Mouse (Mus musculus) lung, postnatal 0 days (tissue): Measurements from ENCODE around the gene Msx1. TPM values are rescaled to one million over a fixed set of nuclear protein-coding genes. Genes with fewer than 3 reads are reported as not detected.

Experiments used
- ATAC-seq: fragments of 200-750 bp; cut with Nextera tagmentation; 2 replicates; pipeline ENCODE4 v1.8.0; 2017; ENCODE audit warnings: moderate library complexity
- DNase-seq: peaks from one replicate; pipeline ENCODE4 v3.0.0-alpha.2; 2016; ENCODE audit warnings: low spot score
- H3K27ac ChIP-seq: fragments of 300-500 bp; sonication (generic); 2 replicates; pipeline ENCODE4 v1.5.1; 2014; ENCODE audit warnings: antibody characterized with exemption, mild to moderate bottlenecking, low read length, mixed read lengths
- H3K27me3 ChIP-seq: fragments of 300-500 bp; sonication (generic); replicated peaks from 2 replicates; pipeline ENCODE4 v1.6.1; 2014; ENCODE audit warnings: low read length, mixed read lengths; ENCODE audit not compliant: insufficient read depth
- H3K36me3 ChIP-seq: fragments of 300-500 bp; sonication (generic); 2 replicates; pipeline ENCODE4 v1.6.1; 2014; ENCODE audit warnings: low read length, mixed read lengths; ENCODE audit not compliant: insufficient read depth
- H3K4me1 ChIP-seq: fragments of 300-500 bp; sonication (generic); 2 replicates; pipeline ENCODE4 v1.6.1; 2014; ENCODE audit warnings: antibody characterized with exemption, low read depth, low read length, mixed read lengths; ENCODE audit not compliant: insufficient read depth
- H3K4me2 ChIP-seq: fragments of 300-500 bp; sonication (generic); replicated peaks from 2 replicates; pipeline ENCODE4 v1.6.1; 2014; ENCODE audit warnings: low read depth, mild to moderate bottlenecking, low read length, moderate library complexity, mixed read lengths
- H3K4me3 ChIP-seq: fragments of 300-500 bp; sonication (generic); 2 replicates; pipeline ENCODE4 v1.5.1; 2014; ENCODE audit warnings: low read depth, low read length
- H3K9ac ChIP-seq: fragments of 300-500 bp; sonication (generic); replicated peaks from 2 replicates; pipeline ENCODE4 v1.6.1; 2014; ENCODE audit warnings: low read depth, mild to moderate bottlenecking
- H3K9me3 ChIP-seq: fragments of 300-500 bp; sonication (generic); 2 replicates; pipeline ENCODE4 v1.6.1; 2016; ENCODE audit warnings: low read length, mixed read lengths
- CTCF ChIP-seq: IDR thresholded peaks from 2 replicates; pipeline ENCODE4 v1.5.1; 2016; ENCODE audit warnings: antibody characterized with exemption, mild to moderate bottlenecking
- EP300 ChIP-seq: IDR thresholded peaks from 2 replicates; pipeline ENCODE4 v1.6.1; 2016; ENCODE audit warnings: antibody characterized with exemption, mild to moderate bottlenecking, control low read depth
- WGBS: fragments of 180-500 bp; shearing (Covaris S2); extraction: QIAGEN DNeasy Blood & Tissue Kit; methylation state at CpG from one replicate; pipeline ENCODE4 v1.1.7; 2014; 5-methylcytosine and 5-hydroxymethylcytosine counted together
- polyA plus RNA-seq: library from polyadenylated mRNA; unstranded; fragments of >200 nt; fragmentation: Nextera tagmentation; extraction: Ambion mirVana; gene quantifications from 2 replicates; pipeline ENCODE4 v1.2.1, GENCODE M21; 2015

The Msx1 gene
- 2.2 and 3.4 TPM in 2 replicates for polyA plus RNA-seq

DNA sequence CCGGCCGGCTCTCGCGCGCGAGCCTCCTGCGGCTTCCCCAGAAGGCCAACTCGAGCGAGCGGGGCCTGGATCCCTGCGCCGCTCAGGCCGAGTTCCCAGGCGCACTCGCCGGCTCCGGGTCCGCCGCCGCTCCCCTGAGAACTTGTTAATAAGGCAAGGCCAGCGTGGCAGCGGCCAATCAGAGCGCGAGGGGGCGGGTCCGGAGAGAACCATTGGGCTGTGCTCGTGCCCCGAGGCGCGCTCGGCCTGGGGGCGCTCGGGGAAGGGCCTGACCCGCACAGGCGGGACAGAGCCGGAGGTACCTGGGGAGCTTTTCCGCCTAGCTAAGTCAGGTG is at the start of gene Msx1:
Gene Msx1, minus strand, starts transcription at position 123 of the 335 bp plus-strand sequence.
- no peaks in the 10 kb centered on the region for H3K36me3 ChIP-seq
- no peak within 1 kb of the TSS for H3K27ac ChIP-seq
- DNase-seq (peak; percentile 84), ATAC-seq (peak; percentile 93)
- H3K9ac ChIP-seq = peak within 1 kb of the TSS; percentile 41; the same call in 1 of the 2 replicates
- peak within 1 kb of the TSS; percentile 60 for H3K4me3 ChIP-seq
- WGBS = 2% methylated on average over 30 of the region's 37 CpGs
- peaks cover 88% of the 10 kb centered on the region for H3K27me3 ChIP-seq
- TF ChIP-seq CTCF (no peak), EP300 (no peak)
- H3K4me2 ChIP-seq = peak within 1 kb of the TSS; percentile 92
- no peaks in the 10 kb centered on the region for H3K9me3 ChIP-seq
- peaks cover 7% of the 10 kb centered on the region; the same call in 1 of the 2 replicates for H3K4me1 ChIP-seq

DNA sequence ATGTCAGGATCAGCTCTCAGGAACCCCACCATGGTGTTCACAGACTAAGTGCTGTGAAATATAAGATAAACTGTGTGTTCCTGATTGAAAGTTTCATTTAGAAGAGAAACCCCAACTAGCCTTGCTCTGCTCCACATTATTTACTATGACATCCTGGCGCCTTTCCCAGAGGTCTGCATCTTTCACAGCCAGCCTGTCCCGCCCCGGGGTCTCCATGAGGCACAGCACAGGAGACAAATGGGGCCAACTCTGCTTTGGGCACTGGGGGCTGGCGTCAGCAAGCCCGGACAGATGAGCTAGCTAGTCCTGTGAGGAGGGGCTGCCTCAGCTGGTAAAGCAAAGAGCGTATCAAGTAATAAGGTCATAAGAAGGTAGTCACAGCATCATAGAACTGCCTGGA is 41.1 kb upstream of the Msx1 start:
- DNase-seq = no peak
- WGBS = 56% methylated on average over 6 of the region's 6 CpGs
- H3K9ac ChIP-seq = no peak overlapping the region
- no peaks in the 10 kb centered on the region for H3K36me3 ChIP-seq
- ATAC-seq = no peak
- H3K4me3 ChIP-seq = no peak overlapping the region
- H3K4me1 ChIP-seq = no peaks in the 10 kb centered on the region
- TF ChIP-seq EP300 (no peak), CTCF (no peak)
- no peaks in the 10 kb centered on the region for H3K27me3 ChIP-seq
- no peak overlapping the region for H3K4me2 ChIP-seq
- H3K27ac ChIP-seq = no peak overlapping the region
- no peaks in the 10 kb centered on the region for H3K9me3 ChIP-seq

DNA sequence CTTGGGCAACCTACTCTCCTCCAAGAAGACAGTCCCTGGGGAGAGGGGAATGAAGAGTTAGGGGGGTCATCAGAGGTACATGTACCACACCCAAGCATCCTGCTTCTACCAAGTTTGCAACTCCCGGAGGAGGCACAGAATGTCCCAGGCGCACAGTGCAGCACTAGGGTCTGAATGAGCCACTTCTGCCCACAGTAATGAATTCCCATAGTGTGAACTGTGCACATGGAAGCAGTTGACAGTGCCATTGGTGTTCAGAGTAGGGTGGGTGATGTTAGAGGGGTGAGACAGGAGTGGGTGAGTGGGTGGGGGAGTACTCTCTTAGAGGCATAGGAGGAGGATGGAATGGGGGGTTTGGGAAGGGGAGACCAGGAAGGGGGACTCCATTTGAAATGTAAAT is 39.9 kb upstream of the Msx1 start:
- TF ChIP-seq CTCF (no peak), EP300 (no peak)
- no peak overlapping the region for H3K9ac ChIP-seq
- no peak for DNase-seq
- no peak overlapping the region for H3K27ac ChIP-seq
- no peak for ATAC-seq
- H3K4me3 ChIP-seq = no peak overlapping the region
- no peaks in the 10 kb centered on the region for H3K36me3 ChIP-seq
- H3K27me3 ChIP-seq = no peaks in the 10 kb centered on the region
- WGBS = 83% methylated on average over 2 of the region's 2 CpGs
- no peaks in the 10 kb centered on the region for H3K4me1 ChIP-seq
- H3K4me2 ChIP-seq = no peak overlapping the region
- no peaks in the 10 kb centered on the region for H3K9me3 ChIP-seq

DNA sequence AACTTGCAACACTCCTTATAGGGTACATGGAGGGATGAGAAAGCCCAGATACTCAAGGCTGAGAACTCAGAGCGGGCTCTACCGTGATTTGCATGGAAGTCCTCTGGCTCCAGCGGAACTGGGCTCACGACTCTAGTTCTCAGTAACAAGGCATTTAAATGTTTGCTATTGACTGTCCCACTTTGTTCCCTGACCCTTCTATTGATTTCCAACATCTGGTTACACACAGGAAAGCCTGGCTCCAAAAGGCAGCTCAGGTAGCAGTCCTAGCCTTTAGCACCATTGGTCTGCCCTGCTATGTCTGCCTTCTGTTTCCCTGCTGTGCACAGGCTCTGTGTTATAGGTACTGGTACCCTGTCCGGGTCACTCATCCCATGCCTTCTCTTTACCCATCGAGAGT is 36.5 kb upstream of the Msx1 start:
- no peak overlapping the region for H3K9ac ChIP-seq
- H3K27me3 ChIP-seq = no peaks in the 10 kb centered on the region
- ATAC-seq (no peak), DNase-seq (no peak)
- H3K4me1 ChIP-seq = no peaks in the 10 kb centered on the region
- no peaks in the 10 kb centered on the region for H3K36me3 ChIP-seq
- H3K27ac ChIP-seq = no peak overlapping the region
- no peak overlapping the region for H3K4me2 ChIP-seq
- no peaks in the 10 kb centered on the region for H3K9me3 ChIP-seq
- no peak overlapping the region for H3K4me3 ChIP-seq
- 76% methylated on average over 6 of the region's 6 CpGs for WGBS
- TF ChIP-seq EP300 (no peak), CTCF (no peak)

DNA sequence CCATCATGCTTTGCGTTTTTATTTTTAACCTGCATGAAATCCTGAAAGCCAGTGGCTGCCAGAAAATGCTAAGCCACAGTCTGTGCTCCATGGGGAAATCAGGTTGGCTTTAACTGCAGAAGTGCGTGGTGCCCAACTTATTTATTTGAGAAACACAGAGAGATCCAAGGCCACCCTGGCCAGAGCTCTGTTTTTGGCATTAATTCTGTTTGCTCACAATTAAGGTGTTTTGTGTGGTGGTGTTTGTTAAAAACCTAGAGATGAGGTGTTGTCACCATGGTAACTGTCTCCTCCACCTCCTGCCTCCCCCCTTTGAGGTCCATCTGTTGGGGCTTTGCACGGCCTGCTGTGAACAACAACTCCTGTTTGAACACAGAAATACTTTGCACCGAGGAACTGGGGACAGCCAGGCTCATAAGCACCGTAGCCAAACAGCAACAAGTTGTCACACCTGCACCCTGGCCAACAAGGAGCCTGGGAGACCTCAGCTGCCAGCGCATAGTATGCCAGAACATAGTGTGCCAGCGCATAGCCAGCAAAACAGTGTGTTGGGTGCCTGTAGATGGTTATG is 35.9 kb upstream of the Msx1 start:
- Histone ChIP-seq H3K9me3 (no peaks in the 10 kb centered on the region), H3K4me2 (no peak overlapping the region), H3K4me1 (no peaks in the 10 kb centered on the region), H3K36me3 (no peaks in the 10 kb centered on the region), H3K9ac (no peak overlapping the region), H3K4me3 (no peak overlapping the region), H3K27me3 (no peaks in the 10 kb centered on the region), H3K27ac (no peak overlapping the region)
- ATAC-seq (no peak), DNase-seq (no peak)
- 54% methylated on average over 7 of the region's 7 CpGs for WGBS
- no peak for TF ChIP-seq CTCF
- TF ChIP-seq EP300 = no peak

GRCm38 (mm10) chr5:37857763-37858545 is 33.6 kb upstream of the Msx1 start:
- Histone ChIP-seq H3K9me3 (no peaks in the 10 kb centered on the region), H3K4me1 (no peaks in the 10 kb centered on the region), H3K27me3 (no peaks in the 10 kb centered on the region), H3K27ac (no peak overlapping the region), H3K9ac (no peak overlapping the region), H3K36me3 (no peaks in the 10 kb centered on the region), H3K4me2 (no peak overlapping the region), H3K4me3 (no peak overlapping the region)
- DNase-seq (no peak), ATAC-seq (no peak)
- TF ChIP-seq EP300 (no peak), CTCF (no peak)
- WGBS = 55% methylated on average over 14 of the region's 14 CpGs
